Mouse (Mus musculus): Measurements from ENCODE around the gene Zscan4c. TPM values are rescaled to one million over a fixed set of nuclear protein-coding genes. Genes with fewer than 3 reads are reported as not detected.
"Not testable (repeated sequence)": the region's sequence is repeated elsewhere in the genome, so short reads cannot be mapped to it uniquely, and the experiment has no call there.

Zscan4c gene
- not detected in 2 replicates for polyA plus RNA-seq (2012; ENCODE audit: insufficient read depth, insufficient read length, missing spikeins)

DNA sequence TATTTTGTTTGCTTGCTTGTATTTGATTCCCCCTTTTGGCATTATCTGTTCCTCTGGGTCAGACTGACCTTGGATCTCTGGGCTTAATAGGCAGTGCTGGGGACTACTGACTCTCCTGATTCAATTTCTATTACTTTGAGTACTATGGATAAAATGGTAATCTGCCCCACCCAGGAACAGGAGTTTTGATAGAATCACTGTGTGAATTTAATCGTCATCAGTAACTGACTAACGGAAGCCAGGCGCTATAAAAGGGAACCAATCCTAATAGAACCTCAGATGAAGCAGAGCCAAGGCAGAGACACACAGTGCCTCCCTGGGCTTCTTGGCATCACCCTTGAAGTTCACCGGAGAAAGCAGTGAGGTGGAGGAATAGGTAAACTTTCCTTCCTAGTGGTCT lies at the start of gene Zscan4c:
Gene Zscan4c (plus strand): TSS at position 301 of the 400 bp plus-strand sequence.
- H3K4me3 ChIP-seq (ENCODE audit: insufficient read depth, low read length); H3K27ac ChIP-seq (ENCODE audit: insufficient read depth, low read depth, low read length): not testable (repeated sequence)

More for the DNA sequence above, at the start of gene Zscan4c:
- not testable (repeated sequence) for H3K4me1 ChIP-seq (ENCODE audit: control insufficient read depth, insufficient read depth, low read length)

Other genes with a start within 250 kb of the Zscan4c start
- not detected in 2 replicates for gene Zscan4b, start 100.7 kb upstream of the Zscan4c start, polyA plus RNA-seq (2012; ENCODE audit: insufficient read depth, insufficient read length, missing spikeins)
- not detected in 2 replicates for gene Zscan4-ps1, start 63.9 kb downstream of the Zscan4c start, polyA plus RNA-seq (2012; ENCODE audit: insufficient read depth, insufficient read length, missing spikeins)
- gene Zscan4d, start 160.4 kb downstream of the Zscan4c start, polyA plus RNA-seq (2012; ENCODE audit: insufficient read depth, insufficient read length, missing spikeins), result not detected in 2 replicates

Measured in bone marrow macrophage, adult 2 months (primary cell).